Mouse (Mus musculus): ENCODE data around the gene Cfap65. TPM values are rescaled to one million over a fixed set of nuclear protein-coding genes. Genes with fewer than 3 reads are reported as not detected.

Cfap65 gene
- total RNA-seq (2021) (not detected), polyA plus RNA-seq (2012; rRNA removed) (0.03 and 2.3 TPM in 2 replicates)
- long read RNA-seq, result 0 reads

GRCm38 (mm10) chr1:74935402-74935801 is at the start of gene Cfap65:
Cfap65 (minus strand) TSS chr1:74935599.
- intact Hi-C loops (cut with DNase I), result no loop called here
- Histone ChIP-seq H3K9ac (ENCODE audit: low read depth, low read length) (no peak within 1 kb of the TSS), H3K36me3 (ENCODE audit: control insufficient read depth, insufficient read depth, low read length) (no peaks in the 10 kb centered on the region), H3K27me3 (ENCODE audit: control insufficient read depth, insufficient read depth, low read length) (peaks cover 6% of the 10 kb centered on the region; the same call in 1 of the 2 replicates), H3K27ac (no peak within 1 kb of the TSS), H3K79me2 (replicated peaks; ENCODE audit: control insufficient read depth, insufficient read depth, low read length) (no peaks in the 10 kb centered on the region), H3K4me3 (no peak within 1 kb of the TSS), H3K4me1 (ENCODE audit: control insufficient read depth, insufficient read depth, low read length) (no peaks in the 10 kb centered on the region; the same call in 1 of the 2 replicates)
- DNase-seq, result no peak
- 4% methylated on average over 18 of the region's 18 CpGs for WGBS
- TF ChIP-seq POLR2A (IDR thresholded peaks at IDR 0.05; ENCODE audit: insufficient read depth, low read depth, low read length) (no peak), CTCF (IDR thresholded peaks at IDR 0.05) (no peak), EP300 (IDR thresholded peaks at IDR 0.05; ENCODE audit: insufficient read depth, low read depth, low read length) (no peak)

GRCm38 (mm10) chr1:74977001-74977400 is 41.6 kb upstream of the Cfap65 start:
- WGBS, result 84% methylated on average over 8 of the region's 8 CpGs
- Histone ChIP-seq H3K27ac (no peak overlapping the region), H3K9ac (ENCODE audit: low read depth, low read length) (no peak overlapping the region), H3K27me3 (ENCODE audit: control insufficient read depth, insufficient read depth, low read length) (no peaks in the 10 kb centered on the region), H3K4me3 (no peak overlapping the region), H3K36me3 (ENCODE audit: control insufficient read depth, insufficient read depth, low read length) (no peaks in the 10 kb centered on the region), H3K79me2 (replicated peaks; ENCODE audit: control insufficient read depth, insufficient read depth, low read length) (no peaks in the 10 kb centered on the region), H3K4me1 (ENCODE audit: control insufficient read depth, insufficient read depth, low read length) (no peaks in the 10 kb centered on the region)
- intact Hi-C loops (cut with DNase I), result no loop called here
- no peak for DNase-seq
- TF ChIP-seq EP300 (IDR thresholded peaks at IDR 0.05; ENCODE audit: insufficient read depth, low read depth, low read length), result no peak
- no peak for TF ChIP-seq POLR2A (IDR thresholded peaks at IDR 0.05; ENCODE audit: insufficient read depth, low read depth, low read length)
- TF ChIP-seq CTCF (IDR thresholded peaks at IDR 0.05), result no peak

GRCm38 (mm10) chr1:74975936-74976335 is 40.5 kb upstream of the Cfap65 start:
- intact Hi-C loops (cut with DNase I), result no loop called here
- H3K9ac ChIP-seq (ENCODE audit: low read depth, low read length), result no peak overlapping the region
- 97% methylated on average over 1 of the region's 1 CpGs for WGBS
- no peak for DNase-seq
- H3K36me3 ChIP-seq (ENCODE audit: control insufficient read depth, insufficient read depth, low read length), result no peaks in the 10 kb centered on the region
- TF ChIP-seq POLR2A (IDR thresholded peaks at IDR 0.05; ENCODE audit: insufficient read depth, low read depth, low read length) (no peak), CTCF (IDR thresholded peaks at IDR 0.05) (no peak), EP300 (IDR thresholded peaks at IDR 0.05; ENCODE audit: insufficient read depth, low read depth, low read length) (no peak)
- H3K4me1 ChIP-seq (ENCODE audit: control insufficient read depth, insufficient read depth, low read length), result no peaks in the 10 kb centered on the region
- H3K27ac ChIP-seq, result no peak overlapping the region
- H3K27me3 ChIP-seq (ENCODE audit: control insufficient read depth, insufficient read depth, low read length), result no peaks in the 10 kb centered on the region
- no peak overlapping the region for H3K4me3 ChIP-seq
- no peaks in the 10 kb centered on the region for H3K79me2 ChIP-seq (replicated peaks; ENCODE audit: control insufficient read depth, insufficient read depth, low read length)

- no peak for TF ChIP-seq POLR2A (IDR thresholded peaks at IDR 0.05; ENCODE audit: insufficient read depth, low read depth, low read length)
- TF ChIP-seq CTCF (IDR thresholded peaks at IDR 0.05), result 0 out of 2 replicates have a peak, but pooled peaks have one; percentile 4
- Histone ChIP-seq H3K4me3 (no peak overlapping the region), H3K79me2 (replicated peaks; ENCODE audit: control insufficient read depth, insufficient read depth, low read length) (no peaks in the 10 kb centered on the region), H3K4me1 (ENCODE audit: control insufficient read depth, insufficient read depth, low read length) (no peaks in the 10 kb centered on the region), H3K27ac (no peak overlapping the region), H3K9ac (ENCODE audit: low read depth, low read length) (no peak overlapping the region), H3K27me3 (ENCODE audit: control insufficient read depth, insufficient read depth, low read length) (no peaks in the 10 kb centered on the region), H3K36me3 (ENCODE audit: control insufficient read depth, insufficient read depth, low read length) (no peaks in the 10 kb centered on the region)
- intact Hi-C loops (cut with DNase I), result no loop called here
- DNase-seq, result no peak
- 82% methylated on average over 6 of the region's 6 CpGs for WGBS
Measured at GRCm38 (mm10) chr1:74973590-74973989, 38.2 kb upstream of the Cfap65 start.

DNA sequence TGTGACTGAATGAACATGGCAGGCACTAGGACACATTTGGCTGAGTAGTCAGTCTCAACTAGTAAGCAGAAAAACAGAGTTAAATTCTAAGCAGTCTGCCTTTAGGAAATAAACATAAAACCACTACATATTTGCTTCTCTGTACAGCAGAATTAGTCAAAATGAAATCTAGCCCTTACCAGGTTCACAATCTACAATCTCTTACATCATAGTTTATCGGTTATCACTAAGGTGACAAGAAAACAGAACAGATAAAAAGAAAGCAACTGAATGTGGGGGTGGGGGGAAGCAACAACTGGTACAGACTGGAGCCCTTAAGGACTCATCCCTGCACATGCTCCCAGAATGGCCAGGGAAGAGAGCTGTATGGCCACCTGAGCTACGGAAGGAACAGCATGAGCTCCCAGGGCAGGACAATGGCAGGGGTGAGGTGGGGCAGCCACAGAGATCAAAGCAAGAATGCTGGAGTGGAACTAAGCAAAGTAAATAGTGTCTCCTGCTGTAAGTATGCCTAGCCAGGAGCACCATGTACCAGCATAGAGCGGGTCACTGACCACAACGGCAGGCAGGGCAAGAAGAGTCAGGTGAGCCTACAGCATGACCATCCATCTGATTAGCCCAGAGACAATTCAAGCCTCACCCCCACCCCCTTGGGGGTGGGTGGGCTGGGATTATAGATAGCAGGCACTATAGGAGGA is 36.1 kb upstream of the Cfap65 start:
- Histone ChIP-seq H3K79me2 (replicated peaks; ENCODE audit: control insufficient read depth, insufficient read depth, low read length) (no peaks in the 10 kb centered on the region), H3K27me3 (ENCODE audit: control insufficient read depth, insufficient read depth, low read length) (no peaks in the 10 kb centered on the region), H3K9ac (ENCODE audit: low read depth, low read length) (no peak overlapping the region), H3K36me3 (ENCODE audit: control insufficient read depth, insufficient read depth, low read length) (no peaks in the 10 kb centered on the region), H3K27ac (no peak overlapping the region), H3K4me1 (ENCODE audit: control insufficient read depth, insufficient read depth, low read length) (no peaks in the 10 kb centered on the region), H3K4me3 (no peak overlapping the region)
- 84% methylated on average over 4 of the region's 4 CpGs for WGBS
- TF ChIP-seq CTCF (IDR thresholded peaks at IDR 0.05), result no peak
- TF ChIP-seq POLR2A (IDR thresholded peaks at IDR 0.05; ENCODE audit: insufficient read depth, low read depth, low read length), result no peak
- TF ChIP-seq EP300 (IDR thresholded peaks at IDR 0.05; ENCODE audit: insufficient read depth, low read depth, low read length), result no peak
- intact Hi-C loops (cut with DNase I), result no loop called here
- DNase-seq, result no peak

- Histone ChIP-seq H3K36me3 (ENCODE audit: control insufficient read depth, insufficient read depth, low read length) (no peaks in the 10 kb centered on the region), H3K9ac (ENCODE audit: low read depth, low read length) (no peak overlapping the region), H3K79me2 (replicated peaks; ENCODE audit: control insufficient read depth, insufficient read depth, low read length) (no peaks in the 10 kb centered on the region), H3K27me3 (ENCODE audit: control insufficient read depth, insufficient read depth, low read length) (no peaks in the 10 kb centered on the region), H3K27ac (no peak overlapping the region), H3K4me3 (no peak overlapping the region), H3K4me1 (ENCODE audit: control insufficient read depth, insufficient read depth, low read length) (no peaks in the 10 kb centered on the region)
- no peak for DNase-seq
- 60% methylated on average over 8 of the region's 8 CpGs for WGBS
- intact Hi-C loops (cut with DNase I), result no loop called here
- TF ChIP-seq EP300 (IDR thresholded peaks at IDR 0.05; ENCODE audit: insufficient read depth, low read depth, low read length) (no peak), CTCF (IDR thresholded peaks at IDR 0.05) (no peak), POLR2A (IDR thresholded peaks at IDR 0.05; ENCODE audit: insufficient read depth, low read depth, low read length) (no peak)
Measured at GRCm38 (mm10) chr1:74967962-74968580, 32.7 kb upstream of the Cfap65 start.
